Mouse (Mus musculus) forebrain, postnatal 0 days (tissue): ENCODE results near the gene Prame. TPM values are rescaled to one million over a fixed set of nuclear protein-coding genes. Genes with fewer than 3 reads are reported as not detected.
A peak's percentile ranks its signal among the peaks of the same experiment; 100 is the strongest.
"Not testable (repeated sequence)": the region's sequence is repeated elsewhere in the genome, so short reads cannot be mapped to it uniquely, and the experiment has no call there.

Experiments
- ATAC-seq: fragments of 200-750 bp; cut with Nextera tagmentation; 2 replicates; pipeline ENCODE4 v1.8.0; 2017; ENCODE audit warnings: mild to moderate bottlenecking, moderate library complexity
- DNase-seq: peaks from one replicate; pipeline ENCODE4 v3.0.0-alpha.2; 2015
- H3K27ac ChIP-seq: fragments of 300-500 bp; sonication (generic); 2 replicates; pipeline ENCODE4 v1.5.1; 2014; ENCODE audit warnings: low read depth, mild to moderate bottlenecking, antibody characterized with exemption, low read length, moderate library complexity, mixed read lengths
- H3K27me3 ChIP-seq: fragments of 300-500 bp; sonication (generic); 2 replicates; pipeline ENCODE4 v1.6.1; 2014; ENCODE audit warnings: mild to moderate bottlenecking, low read length, mixed read lengths; ENCODE audit not compliant: insufficient read depth
- H3K36me3 ChIP-seq: fragments of 300-500 bp; sonication (generic); 2 replicates; pipeline ENCODE4 v1.6.1; 2014; ENCODE audit warnings: mild to moderate bottlenecking, moderate library complexity; ENCODE audit not compliant: insufficient read depth
- H3K4me1 ChIP-seq: fragments of 300-500 bp; sonication (generic); 2 replicates; pipeline ENCODE4 v1.6.1; 2014; ENCODE audit warnings: antibody characterized with exemption; ENCODE audit not compliant: insufficient read depth
- H3K4me2 ChIP-seq: fragments of 300-500 bp; sonication (generic); 2 replicates; pipeline ENCODE4 v1.6.1; 2014; ENCODE audit warnings: low read depth, mild to moderate bottlenecking, moderate library complexity
- H3K4me3 ChIP-seq: fragments of 300-500 bp; sonication (generic); 2 replicates; pipeline ENCODE4 v1.5.1; 2014; ENCODE audit warnings: low read depth, low read length, mixed read lengths
- H3K9ac ChIP-seq: fragments of 300-500 bp; sonication (generic); 2 replicates; pipeline ENCODE4 v1.6.1; 2014; ENCODE audit warnings: mild to moderate bottlenecking
- H3K9me3 ChIP-seq: fragments of 300-500 bp; sonication (generic); 2 replicates; pipeline ENCODE4 v1.6.1; 2016; ENCODE audit warnings: low read length
- CTCF ChIP-seq: sonication (generic); IDR thresholded peaks from 2 replicates; pipeline ENCODE4 v1.5.1; 2016; ENCODE audit warnings: antibody characterized with exemption, control low read depth, low read depth
- WGBS: fragments of 180-500 bp; shearing (Covaris S2); extraction: QIAGEN DNeasy Blood & Tissue Kit; methylation state at CpG from one replicate; pipeline ENCODE4 v1.1.7; 2014; 5-methylcytosine and 5-hydroxymethylcytosine counted together
- polyA plus RNA-seq: library from polyadenylated mRNA; unstranded; fragments of >200 nt; fragmentation: Nextera tagmentation; extraction: Ambion mirVana; gene quantifications from 2 replicates; pipeline ENCODE4 v1.2.1, GENCODE M21; 2015
- total RNA-seq: library from RNA; depleted of rRNA; stranded (reverse); fragments of >200 nt; gene quantifications from 2 replicates; pipeline ENCODE4 v1.2.3, GENCODE M21; 2014; rRNA removed

Gene Prame
- total and polyA plus RNA-seq, 2 experiments from 2014 or later: not detected

DNA sequence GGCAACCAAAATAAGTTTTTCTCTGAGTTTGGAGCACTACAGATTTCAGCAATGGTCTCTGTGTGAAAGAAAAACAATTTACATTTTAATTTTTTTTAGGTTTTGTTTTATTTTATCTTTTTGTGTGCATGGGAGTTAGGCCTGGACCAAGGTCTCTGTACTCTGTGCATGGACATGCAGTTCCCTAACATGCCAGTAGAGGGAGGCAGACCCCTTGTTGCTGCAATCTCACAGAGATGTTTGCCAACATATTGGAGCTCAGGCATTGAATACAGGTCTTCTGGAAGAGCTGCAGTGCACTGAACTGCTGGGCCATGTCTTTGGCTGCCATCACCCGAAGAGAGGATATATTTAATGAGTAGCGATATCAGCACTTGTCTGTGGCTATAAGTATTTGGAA is 58.0 kb downstream of the Prame start:
- not testable (repeated sequence) for H3K4me1 ChIP-seq, H3K4me3 ChIP-seq, H3K4me2 ChIP-seq, H3K9me3 ChIP-seq, H3K27ac ChIP-seq, H3K9ac ChIP-seq, H3K36me3 ChIP-seq, H3K27me3 ChIP-seq
- TF ChIP-seq CTCF: peak; percentile 79
- 40% methylated on average over 1 of the region's 2 CpGs for WGBS
- peak; percentile 74 for ATAC-seq
- peak; percentile 70 for DNase-seq

DNA sequence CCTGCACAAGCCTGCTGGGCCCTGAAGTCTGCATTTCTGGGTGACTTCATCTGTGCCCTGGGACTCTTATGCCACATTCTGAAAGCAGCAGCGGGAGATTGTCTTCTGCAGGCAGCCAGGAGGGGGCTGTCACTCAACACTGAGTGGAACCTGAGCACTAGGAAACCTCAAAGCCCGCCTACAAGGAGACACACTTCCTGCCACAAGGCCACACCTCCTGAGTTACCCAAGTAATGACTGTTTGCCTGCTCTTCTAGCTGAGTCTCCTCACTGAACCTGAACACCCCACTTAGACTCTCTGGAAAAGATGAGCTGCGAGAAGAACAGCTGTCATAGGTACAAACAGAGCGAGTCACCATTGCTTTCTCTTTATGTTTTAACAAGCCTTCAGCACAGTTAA is 62.6 kb downstream of the Prame start:
- H3K4me1 ChIP-seq, DNase-seq, H3K4me3 ChIP-seq, H3K36me3 ChIP-seq, H3K27me3 ChIP-seq, H3K4me2 ChIP-seq, H3K9ac ChIP-seq, H3K9me3 ChIP-seq, ATAC-seq, H3K27ac ChIP-seq: not testable (repeated sequence)
- WGBS: 65% methylated on average over 4 of the region's 4 CpGs

Other genes with a start within 250 kb of the Prame start
- not detected in 2 replicates for gene Gm7903, start 193.9 kb downstream of the Prame start, total RNA-seq
- 0.07 TPM in 1 of 2 replicates, not detected in the other for gene Gm7903, start 193.9 kb downstream of the Prame start, polyA plus RNA-seq
- gene AV320801, start 133.1 kb downstream of the Prame start, total RNA-seq: not detected in 2 replicates
- not detected in 2 replicates for gene AV320801, start 133.1 kb downstream of the Prame start, polyA plus RNA-seq
- gene Nxf7, start 28.9 kb downstream of the Prame start, total RNA-seq: not detected in 2 replicates
- not detected in 2 replicates for gene Nxf7, start 28.9 kb downstream of the Prame start, polyA plus RNA-seq
- gene Tcp11x2, start 66.1 kb upstream of the Prame start, total RNA-seq: not detected in 2 replicates
- not detected in 2 replicates for gene Tcp11x2, start 66.1 kb upstream of the Prame start, polyA plus RNA-seq
- gene Tmsb15a, start 97.6 kb upstream of the Prame start, total RNA-seq: 1.7 TPM in 1 of 2 replicates, not detected in the other
- not detected in 2 replicates for gene Tmsb15a, start 97.6 kb upstream of the Prame start, polyA plus RNA-seq
- gene Armcx5, start 115.0 kb upstream of the Prame start, total RNA-seq: 15.8 and 22.5 TPM in 2 replicates
- gene Armcx5, start 115.0 kb upstream of the Prame start, polyA plus RNA-seq: 16.8 and 20.8 TPM in 2 replicates
- 279 and 396 TPM in 2 replicates for gene Gprasp1, start 115.0 kb upstream of the Prame start, total RNA-seq
- 112 and 177 TPM in 2 replicates for gene Gprasp1, start 115.0 kb upstream of the Prame start, polyA plus RNA-seq
- 68.0 and 86.0 TPM in 2 replicates for gene Bhlhb9, start 169.9 kb upstream of the Prame start, total RNA-seq
- 79.9 and 99.6 TPM in 2 replicates for gene Bhlhb9, start 169.9 kb upstream of the Prame start, polyA plus RNA-seq
- gene Gprasp2, start 211.3 kb upstream of the Prame start, total RNA-seq: 121 and 175 TPM in 2 replicates
- gene Gprasp2, start 211.3 kb upstream of the Prame start, polyA plus RNA-seq: 105 and 155 TPM in 2 replicates